Mouse (Mus musculus) heart, embryonic 13.5 days (tissue): ENCODE measurements at regions not wholly inside any gene's neighbourhood (a gene's known extent, or its start where the extent isn't known, plus 50 kb on each side); places are given as distances from the start of the nearest gene placed in this dataset.

Experiments used
- ATAC-seq: fragments of 200-750 bp; cut with Nextera tagmentation; 2 replicates; pipeline ENCODE4 v1.8.0; 2017; ENCODE audit warnings: moderate TSS enrichment; ENCODE audit not compliant: insufficient number of reproducible peaks, low FRiP score, low TSS enrichment; ENCODE audit errors: extremely low read depth
- H3K27ac ChIP-seq: fragments of 300-500 bp; sonication (generic); replicated peaks from 2 replicates; pipeline ENCODE4 v1.5.1; 2015; ENCODE audit warnings: moderate library complexity, mild to moderate bottlenecking, inconsistent platforms
- H3K27me3 ChIP-seq: fragments of 300-500 bp; sonication (generic); replicated peaks from 2 replicates; pipeline ENCODE4 v1.6.1; 2015; ENCODE audit warnings: mild to moderate bottlenecking, inconsistent platforms
- H3K36me3 ChIP-seq: fragments of 300-500 bp; sonication (generic); 2 replicates; pipeline ENCODE4 v1.6.1; 2015; ENCODE audit warnings: mild to moderate bottlenecking, inconsistent platforms
- H3K4me1 ChIP-seq: fragments of 300-500 bp; sonication (generic); 2 replicates; pipeline ENCODE4 v1.6.1; 2015; ENCODE audit warnings: inconsistent platforms
- H3K4me2 ChIP-seq: fragments of 300-500 bp; sonication (generic); 2 replicates; pipeline ENCODE4 v1.6.1; 2015; ENCODE audit warnings: inconsistent platforms, mild to moderate bottlenecking, moderate library complexity
- H3K4me3 ChIP-seq: fragments of 300-500 bp; sonication (generic); 2 replicates; pipeline ENCODE4 v1.5.1; 2015; ENCODE audit warnings: moderate library complexity, mild to moderate bottlenecking, inconsistent platforms
- H3K9ac ChIP-seq: fragments of 300-500 bp; sonication (generic); 2 replicates; pipeline ENCODE4 v1.6.1; 2015; ENCODE audit warnings: inconsistent platforms, mild to moderate bottlenecking, moderate library complexity
- H3K9me3 ChIP-seq: fragments of 300-500 bp; sonication (generic); 2 replicates; pipeline ENCODE4 v1.6.1; 2016; ENCODE audit warnings: inconsistent platforms
- WGBS: fragments of 180-500 bp; shearing (Covaris S2); methylation state at CpG from one replicate; pipeline ENCODE4 v1.1.7; 2015; ENCODE audit warnings: mixed read lengths; 5-methylcytosine and 5-hydroxymethylcytosine counted together

DNA sequence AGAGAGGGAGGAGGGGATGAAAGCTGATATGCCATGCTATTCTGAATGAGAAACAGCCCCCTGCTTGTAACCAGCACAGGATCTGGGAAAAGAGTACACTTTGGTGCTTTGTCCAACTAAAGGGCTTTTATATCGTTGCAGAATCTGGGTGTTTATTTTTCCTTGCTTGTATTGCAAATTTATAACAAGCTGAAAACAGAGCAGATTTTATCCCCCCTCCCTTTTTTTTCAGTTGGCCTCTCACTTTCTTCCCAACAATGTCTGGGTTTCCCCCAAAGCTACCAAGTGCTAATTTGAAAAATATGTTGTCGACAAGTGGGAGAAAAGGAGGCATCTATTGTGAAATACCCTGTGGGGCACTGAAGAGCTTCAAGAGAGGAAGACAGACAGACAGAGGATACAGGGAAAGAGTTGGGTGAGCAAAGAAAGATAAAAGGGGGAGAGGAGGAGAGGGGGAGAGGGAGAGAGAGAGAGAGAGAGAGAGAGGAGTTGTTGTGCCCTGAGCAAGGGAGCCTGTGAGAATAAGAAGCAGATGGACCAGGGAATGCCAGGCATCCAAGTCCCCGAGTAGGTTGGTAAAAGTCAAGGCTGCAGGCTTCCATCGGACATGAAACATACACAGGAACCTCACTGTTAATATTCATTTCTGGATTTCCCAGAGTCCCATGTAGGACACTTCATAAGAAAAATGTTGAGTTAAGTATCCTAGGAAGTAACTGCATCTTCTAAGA lies 269.5 kb downstream of the Tmem38b start:
- no peak for ATAC-seq
- 54% methylated on average over 4 of the region's 4 CpGs for WGBS
- Histone ChIP-seq H3K36me3 (no peaks in the 10 kb centered on the region), H3K9ac (no peak overlapping the region), H3K27ac (no peak overlapping the region), H3K27me3 (no peaks in the 10 kb centered on the region), H3K9me3 (no peaks in the 10 kb centered on the region), H3K4me2 (no peak overlapping the region), H3K4me3 (no peak overlapping the region), H3K4me1 (no peaks in the 10 kb centered on the region)

DNA sequence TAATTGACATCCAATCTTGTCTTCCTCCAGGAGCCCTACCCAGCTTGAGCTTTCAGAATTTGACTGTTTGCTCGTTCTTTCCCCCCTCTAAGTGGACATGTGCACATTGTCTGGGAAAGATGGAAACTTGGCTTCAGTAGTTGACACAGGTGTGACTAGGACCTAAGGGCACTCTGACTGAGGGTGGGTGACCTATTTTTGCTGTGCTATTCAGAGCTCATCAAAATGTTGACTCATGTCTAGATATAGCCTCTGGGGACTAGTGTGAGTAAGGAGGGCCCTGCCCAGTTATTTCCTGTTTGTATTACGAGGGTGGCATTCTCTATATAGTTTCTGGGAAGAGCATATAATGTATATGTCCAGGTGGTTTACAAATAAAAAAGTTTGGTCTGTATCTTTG lies 271.7 kb downstream of the Tmem38b start:
- WGBS: 61% methylated on average over 2 of the region's 2 CpGs

DNA sequence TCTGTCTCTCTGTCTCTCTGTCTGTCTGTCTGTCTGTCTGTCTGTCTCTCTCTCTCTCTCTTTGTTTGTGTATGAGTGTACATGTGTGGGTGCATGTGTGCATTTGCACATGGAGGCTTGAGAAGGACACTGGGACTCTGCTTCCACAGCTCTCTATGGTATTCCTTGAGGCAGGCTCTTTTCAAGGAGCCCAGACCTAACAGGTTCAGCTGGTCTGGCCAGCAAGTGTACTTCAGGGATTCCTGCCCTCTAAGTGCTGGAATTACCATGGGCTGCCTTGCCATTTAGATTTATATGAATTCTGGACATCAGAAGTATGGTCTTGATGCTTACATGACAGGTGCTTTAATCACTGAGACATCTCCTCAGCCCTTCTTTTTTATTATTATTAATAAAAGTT lies 274.4 kb downstream of the Tmem38b start:
- H3K27me3 ChIP-seq: no peaks in the 10 kb centered on the region
- no peak for ATAC-seq
- no peaks in the 10 kb centered on the region for H3K9me3 ChIP-seq
- H3K4me2 ChIP-seq: no peak overlapping the region
- H3K4me1 ChIP-seq: no peaks in the 10 kb centered on the region
- H3K4me3 ChIP-seq: no peak overlapping the region
- H3K9ac ChIP-seq: no peak overlapping the region
- no peaks in the 10 kb centered on the region for H3K36me3 ChIP-seq
- H3K27ac ChIP-seq: no peak overlapping the region

More for the DNA sequence above, 271.7 kb downstream of the Tmem38b start:
- no peaks in the 10 kb centered on the region for H3K27me3 ChIP-seq
- no peak overlapping the region for H3K9ac ChIP-seq
- H3K27ac ChIP-seq: no peak overlapping the region
- no peak overlapping the region for H3K4me3 ChIP-seq
- no peaks in the 10 kb centered on the region for H3K4me1 ChIP-seq
- no peak for ATAC-seq
- H3K9me3 ChIP-seq: no peaks in the 10 kb centered on the region
- H3K36me3 ChIP-seq: no peaks in the 10 kb centered on the region
- H3K4me2 ChIP-seq: no peak overlapping the region

DNA sequence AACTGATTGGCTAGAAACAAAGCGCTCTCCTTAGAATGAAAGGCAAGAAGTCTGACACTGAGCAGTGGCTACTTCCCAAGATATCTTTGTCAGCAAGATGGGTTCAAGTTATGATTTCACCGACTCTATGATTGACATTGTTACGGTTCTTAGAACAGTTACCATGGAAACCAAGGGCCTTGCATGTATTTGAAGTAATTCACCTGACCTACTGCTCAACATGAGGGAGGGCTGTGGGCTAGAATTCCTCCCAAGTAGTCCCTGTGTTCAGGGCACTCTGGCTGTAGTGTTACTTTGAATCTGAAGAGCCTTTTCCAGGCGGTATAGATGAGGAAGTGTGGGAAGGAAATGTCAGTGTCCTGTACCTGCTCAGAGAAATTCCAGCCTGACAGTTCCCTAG lies 281.1 kb downstream of the Tmem38b start:
- Histone ChIP-seq H3K9me3 (no peaks in the 10 kb centered on the region), H3K36me3 (no peaks in the 10 kb centered on the region), H3K27ac (no peak overlapping the region), H3K27me3 (no peaks in the 10 kb centered on the region; the same call in 1 of the 2 replicates), H3K4me1 (no peaks in the 10 kb centered on the region), H3K4me2 (no peak overlapping the region), H3K4me3 (no peak overlapping the region), H3K9ac (no peak overlapping the region)
- no peak for ATAC-seq
- WGBS: 66% methylated on average over 4 of the region's 4 CpGs

DNA sequence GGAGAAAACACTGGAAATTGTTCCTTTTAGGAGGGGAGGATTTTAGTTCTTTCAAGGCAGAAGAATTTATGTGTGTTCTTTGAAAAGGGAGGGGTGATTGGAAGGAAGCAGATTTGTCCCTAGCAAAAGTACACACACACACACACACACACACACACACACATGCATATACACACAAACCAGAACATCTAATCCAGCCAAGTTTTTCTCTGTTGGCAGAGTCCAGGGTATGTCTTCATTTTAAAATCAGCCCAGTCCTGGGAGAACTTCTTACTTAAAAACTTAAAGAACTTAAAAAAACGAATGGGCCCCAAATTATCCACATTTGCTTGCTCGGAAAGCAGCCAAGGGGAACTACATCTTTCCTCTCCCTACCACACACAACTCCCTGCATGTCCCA lies 290.5 kb downstream of the Tmem38b start:
- Histone ChIP-seq H3K4me1 (no peaks in the 10 kb centered on the region), H3K27ac (no peak overlapping the region), H3K4me2 (no peak overlapping the region), H3K36me3 (no peaks in the 10 kb centered on the region), H3K4me3 (no peak overlapping the region), H3K9me3 (no peaks in the 10 kb centered on the region), H3K27me3 (no peaks in the 10 kb centered on the region), H3K9ac (no peak overlapping the region)
- no peak for ATAC-seq
- WGBS: 64% methylated on average over 2 of the region's 2 CpGs

DNA sequence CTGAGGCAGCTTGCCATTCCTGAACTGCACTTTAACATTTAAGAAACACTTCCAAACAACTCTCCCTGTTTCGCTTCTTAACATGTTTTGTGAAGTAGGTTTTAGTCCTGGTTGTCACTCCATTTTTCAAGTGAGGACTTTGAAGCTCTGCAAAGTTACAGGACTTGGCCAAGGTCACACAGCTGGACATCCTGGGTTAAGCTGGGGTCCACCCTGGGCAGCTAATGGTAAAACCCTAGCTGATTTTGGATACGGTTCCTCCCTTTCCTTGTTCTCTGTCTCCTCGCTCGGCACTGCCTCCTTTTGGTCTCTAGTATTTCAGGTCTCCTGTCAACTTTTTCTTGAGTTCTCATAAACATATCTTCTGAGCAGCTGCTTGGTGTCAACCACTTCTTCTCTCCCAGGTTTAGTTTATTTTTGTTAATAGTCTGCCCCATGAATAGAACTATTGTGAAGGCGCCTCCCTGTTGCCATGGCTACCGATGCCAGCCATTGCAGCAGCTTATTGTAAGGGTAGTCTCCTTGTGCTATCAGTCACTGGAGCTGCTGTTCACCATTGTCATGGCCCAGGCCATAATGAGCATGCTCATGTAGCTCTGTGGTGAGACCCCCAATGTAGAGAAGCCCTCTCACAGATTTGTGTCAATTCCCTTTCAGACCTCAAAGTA lies 292.5 kb downstream of the Tmem38b start:
- Histone ChIP-seq H3K4me2 (no peak overlapping the region), H3K4me1 (no peaks in the 10 kb centered on the region), H3K9ac (no peak overlapping the region), H3K4me3 (no peak overlapping the region), H3K27ac (no peak overlapping the region), H3K27me3 (no peaks in the 10 kb centered on the region), H3K36me3 (no peaks in the 10 kb centered on the region), H3K9me3 (no peaks in the 10 kb centered on the region)
- 84% methylated on average over 6 of the region's 6 CpGs for WGBS
- no peak for ATAC-seq

DNA sequence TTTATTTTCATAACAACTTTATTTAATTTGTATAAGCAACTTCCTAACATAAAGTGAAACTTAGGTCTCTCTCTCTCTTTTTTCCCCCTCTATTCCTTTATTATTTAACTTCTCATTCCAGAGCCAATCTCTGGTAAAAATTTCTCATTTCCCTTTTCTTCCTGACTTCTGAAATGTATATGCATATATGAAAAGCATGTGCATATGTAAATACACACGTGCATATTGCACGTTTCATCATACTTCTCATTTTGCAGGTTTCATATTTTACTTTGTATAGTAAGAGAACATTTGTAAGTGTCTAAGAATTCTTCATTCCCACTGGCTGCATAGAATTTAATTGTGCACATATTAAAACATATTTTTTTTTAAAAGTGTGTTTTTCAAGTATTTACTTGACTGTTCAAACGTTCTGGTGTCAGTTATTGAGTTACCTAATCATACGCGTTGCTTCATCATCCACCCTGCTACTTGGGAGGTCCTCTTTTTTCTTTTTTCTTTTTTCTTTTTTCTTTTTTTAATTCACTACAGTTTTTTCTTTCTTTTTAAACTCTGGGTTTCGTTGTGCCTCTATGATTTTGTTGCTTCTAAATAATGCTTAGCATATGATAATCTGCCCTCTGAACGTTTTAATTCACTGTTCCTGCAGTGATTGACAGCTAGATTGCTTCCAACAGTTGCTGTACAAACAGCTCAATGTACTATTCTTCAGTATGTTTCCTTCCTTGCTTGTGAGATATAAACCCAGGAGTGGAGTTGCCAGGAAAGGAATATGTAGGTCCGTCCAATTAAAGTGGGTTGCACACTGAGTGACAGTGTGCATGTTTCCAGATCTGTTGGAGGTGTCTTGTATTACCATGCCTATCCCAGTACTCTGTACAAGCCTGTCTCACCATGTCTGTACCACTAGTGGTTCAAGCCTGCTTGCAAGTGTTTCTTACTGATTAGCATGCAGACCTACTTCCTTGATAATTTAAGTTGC lies 303.2 kb downstream of the Tmem38b start:
- Histone ChIP-seq H3K4me1 (no peaks in the 10 kb centered on the region), H3K4me2 (no peak overlapping the region), H3K9ac (no peak overlapping the region), H3K27ac (no peak overlapping the region), H3K4me3 (no peak overlapping the region), H3K36me3 (no peaks in the 10 kb centered on the region), H3K27me3 (no peaks in the 10 kb centered on the region), H3K9me3 (no peaks in the 10 kb centered on the region)
- WGBS: 59% methylated on average over 8 of the region's 8 CpGs
- no peak for ATAC-seq

DNA sequence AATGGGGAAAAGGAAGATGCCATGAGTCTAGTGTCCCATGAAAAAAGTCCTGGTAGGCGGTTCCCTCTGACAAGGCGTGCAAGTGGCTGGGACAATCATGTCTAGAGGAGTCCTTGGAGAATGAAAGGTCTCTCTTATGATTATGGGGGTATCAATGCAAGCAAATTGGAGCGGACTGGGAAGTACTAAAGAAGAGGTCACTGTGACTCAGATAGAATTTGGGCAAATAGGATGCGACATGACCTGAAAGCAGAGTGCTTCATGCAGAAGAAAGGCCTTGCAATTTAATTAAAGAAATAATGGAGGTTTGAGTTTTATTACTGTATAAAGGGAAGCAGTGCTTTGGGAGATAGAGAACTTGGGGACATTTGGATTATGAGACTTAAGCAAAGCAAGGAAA lies 330.3 kb downstream of the Tmem38b start:
- H3K4me1 ChIP-seq: no peaks in the 10 kb centered on the region
- H3K27ac ChIP-seq: no peak overlapping the region
- no peak overlapping the region for H3K4me3 ChIP-seq
- H3K9me3 ChIP-seq: no peaks in the 10 kb centered on the region
- ATAC-seq: no peak
- H3K4me2 ChIP-seq: no peak overlapping the region
- WGBS: 87% methylated on average over 4 of the region's 4 CpGs
- H3K27me3 ChIP-seq: no peaks in the 10 kb centered on the region
- H3K36me3 ChIP-seq: no peaks in the 10 kb centered on the region
- H3K9ac ChIP-seq: no peak overlapping the region

DNA sequence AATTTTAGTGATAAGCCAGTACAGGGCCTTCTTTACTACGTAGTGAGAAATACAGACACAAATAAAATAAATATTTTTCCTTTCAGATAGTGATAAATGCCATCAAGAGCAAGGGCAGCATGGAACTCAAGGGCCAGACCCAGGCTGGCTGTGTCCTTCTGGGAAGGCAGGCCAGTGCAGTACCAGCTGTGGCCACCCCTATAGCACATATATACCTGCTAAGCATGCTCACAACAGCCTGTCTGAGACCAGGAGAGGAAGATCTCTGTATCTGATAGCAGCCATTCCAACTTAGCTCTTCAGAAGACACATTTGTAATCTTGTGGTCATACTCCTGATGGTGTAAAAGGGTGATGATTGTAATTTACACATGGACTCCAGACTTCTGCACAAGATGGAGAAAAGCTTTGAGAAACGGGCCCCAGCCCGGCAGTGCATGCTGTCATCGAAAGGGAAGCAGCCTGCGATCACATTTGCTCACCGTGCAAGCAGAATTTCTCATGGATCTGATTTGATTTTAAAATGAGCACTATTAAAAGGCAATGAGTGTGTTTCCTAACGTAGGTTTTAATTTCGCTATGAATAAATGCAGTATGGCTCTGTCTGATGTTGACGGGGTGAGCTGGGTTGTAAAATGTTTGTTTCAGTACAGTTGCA lies 335.6 kb downstream of the Tmem38b start:
- WGBS: 81% methylated on average over 9 of the region's 9 CpGs
- Histone ChIP-seq H3K27me3 (no peaks in the 10 kb centered on the region), H3K36me3 (no peaks in the 10 kb centered on the region), H3K27ac (no peak overlapping the region), H3K9me3 (no peaks in the 10 kb centered on the region), H3K4me1 (no peaks in the 10 kb centered on the region), H3K9ac (no peak overlapping the region), H3K4me2 (no peak overlapping the region), H3K4me3 (no peak overlapping the region)
- no peak for ATAC-seq

DNA sequence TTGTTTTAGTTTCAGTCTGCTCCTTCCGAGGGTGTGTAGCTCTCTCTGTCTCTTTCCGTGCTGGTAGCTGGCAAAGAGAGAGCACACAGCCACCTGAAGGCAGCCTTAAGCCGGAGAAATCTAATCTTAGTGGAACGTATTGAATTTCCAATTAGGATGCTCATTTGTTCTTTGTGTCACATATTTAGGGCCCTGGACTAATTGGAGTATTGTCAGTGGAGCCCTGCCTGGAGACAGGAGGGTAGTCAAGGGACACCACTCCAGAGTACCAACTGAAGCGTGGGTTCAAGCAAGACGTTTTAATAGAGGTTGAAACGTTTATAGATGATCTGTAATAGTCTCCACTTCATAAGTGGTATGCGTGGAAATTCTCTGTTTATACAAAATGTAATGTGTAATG lies 336.5 kb downstream of the Tmem38b start:
- WGBS: 79% methylated on average over 8 of the region's 8 CpGs
- Histone ChIP-seq H3K9ac (no peak overlapping the region), H3K4me3 (no peak overlapping the region), H3K9me3 (no peaks in the 10 kb centered on the region), H3K4me2 (no peak overlapping the region), H3K4me1 (no peaks in the 10 kb centered on the region), H3K36me3 (no peaks in the 10 kb centered on the region), H3K27me3 (no peaks in the 10 kb centered on the region), H3K27ac (no peak overlapping the region)
- ATAC-seq: no peak
